Mouse (Mus musculus): ENCODE measurements around the gene Rnase11. TPM values are rescaled to one million over a fixed set of nuclear protein-coding genes. Genes with fewer than 3 reads are reported as not detected.

The Rnase11 gene
- polyA plus RNA-seq, 1 experiment from 2014 or later = not detected

- Histone ChIP-seq H3K36me3 (no peaks in the 10 kb centered on the region), H3K9me3 (no peaks in the 10 kb centered on the region), H3K9ac (peak overlapping the region; percentile 14), H3K4me1 (0 out of 2 replicates have a peak, but pooled peaks cover 8% of the 10 kb centered on the region), H3K27ac (peak overlapping the region; percentile 90), H3K4me2 (peak overlapping the region; percentile 64), H3K27me3 (peaks cover under 1% of the 10 kb centered on the region; the same call in 1 of the 2 replicates), H3K4me3 (peak overlapping the region; percentile 78)
- under 1% methylated on average over 15 of the region's 15 CpGs for WGBS
- no peak for ATAC-seq (ENCODE audit: insufficient number of reproducible peaks, low FRiP score, low TSS enrichment, low read depth)
Measured at GRCm38 (mm10) chr14:51089674-51090076, 39.7 kb upstream of the Rnase11 start.

- WGBS = under 1% methylated on average over 34 of the region's 34 CpGs
- H3K4me3 ChIP-seq = peak overlapping the region; percentile 78
- H3K4me1 ChIP-seq = 0 out of 2 replicates have a peak, but pooled peaks cover 8% of the 10 kb centered on the region
- H3K4me2 ChIP-seq = peak overlapping the region; percentile 64
- H3K9ac ChIP-seq = peak overlapping the region; percentile 60
- H3K27ac ChIP-seq = peak overlapping the region; percentile 90
- ATAC-seq (ENCODE audit: insufficient number of reproducible peaks, low FRiP score, low TSS enrichment, low read depth) = peak; percentile 92
- no peaks in the 10 kb centered on the region for H3K36me3 ChIP-seq
- H3K9me3 ChIP-seq = no peaks in the 10 kb centered on the region
- peaks cover 4% of the 10 kb centered on the region; the same call in 1 of the 2 replicates for H3K27me3 ChIP-seq
Measured at GRCm38 (mm10) chr14:51088970-51089673, 39.2 kb upstream of the Rnase11 start.

GRCm38 (mm10) chr14:51088166-51088969 lies 38.4 kb upstream of the Rnase11 start:
- 0 out of 2 replicates have a peak, but pooled peaks have one; percentile 16 for ATAC-seq (ENCODE audit: insufficient number of reproducible peaks, low FRiP score, low TSS enrichment, low read depth)
- WGBS = 1% methylated on average over 23 of the region's 23 CpGs
- peak overlapping the region; percentile 60 for H3K9ac ChIP-seq
- H3K9me3 ChIP-seq = no peaks in the 10 kb centered on the region
- H3K27ac ChIP-seq = peak overlapping the region; percentile 90
- peak overlapping the region; percentile 78 for H3K4me3 ChIP-seq
- H3K36me3 ChIP-seq = no peaks in the 10 kb centered on the region
- peak overlapping the region; percentile 64 for H3K4me2 ChIP-seq
- peaks cover 12% of the 10 kb centered on the region; the same call in 1 of the 2 replicates for H3K4me1 ChIP-seq
- peaks cover 9% of the 10 kb centered on the region; the same call in 1 of the 2 replicates for H3K27me3 ChIP-seq

DNA sequence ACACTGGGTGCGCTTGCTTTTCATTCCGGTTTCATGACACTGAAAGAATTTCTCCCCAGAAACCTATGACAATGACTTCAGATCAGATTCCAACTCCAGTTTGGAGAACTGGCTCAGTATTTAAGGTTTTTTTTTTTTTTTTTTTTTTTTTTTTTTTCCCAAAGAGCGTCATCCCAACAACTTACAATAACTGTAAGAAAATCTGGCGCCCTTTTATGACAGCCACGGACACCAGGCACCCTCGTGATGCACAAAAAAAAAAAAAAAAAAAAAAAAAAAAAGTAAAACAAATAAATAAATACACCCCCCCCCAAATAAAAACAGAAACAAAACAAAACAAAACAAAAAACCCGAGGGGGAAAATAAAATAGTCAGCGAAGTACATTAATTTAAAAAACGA lies 37.8 kb upstream of the Rnase11 start:
- Histone ChIP-seq H3K9me3 (no peaks in the 10 kb centered on the region), H3K4me1 (peaks cover 16% of the 10 kb centered on the region; the same call in 1 of the 2 replicates), H3K9ac (no peak overlapping the region), H3K4me3 (peak overlapping the region; percentile 78), H3K4me2 (peak overlapping the region; percentile 64), H3K27ac (no peak overlapping the region), H3K27me3 (peaks cover 9% of the 10 kb centered on the region; the same call in 1 of the 2 replicates), H3K36me3 (no peaks in the 10 kb centered on the region)
- no peak for ATAC-seq (ENCODE audit: insufficient number of reproducible peaks, low FRiP score, low TSS enrichment, low read depth)
- 15% methylated on average over 9 of the region's 9 CpGs for WGBS

- H3K27me3 ChIP-seq = peaks cover 22% of the 10 kb centered on the region
- no peak overlapping the region for H3K9ac ChIP-seq
- H3K36me3 ChIP-seq = no peaks in the 10 kb centered on the region
- no peak overlapping the region for H3K27ac ChIP-seq
- H3K4me1 ChIP-seq = peaks cover 11% of the 10 kb centered on the region; the same call in 1 of the 2 replicates
- no peak for ATAC-seq (ENCODE audit: insufficient number of reproducible peaks, low FRiP score, low TSS enrichment, low read depth)
- WGBS = 67% methylated on average over 4 of the region's 4 CpGs
- H3K4me2 ChIP-seq = no peak overlapping the region
- no peak overlapping the region for H3K4me3 ChIP-seq
- no peaks in the 10 kb centered on the region for H3K9me3 ChIP-seq
Measured at GRCm38 (mm10) chr14:51085911-51086310, 35.9 kb upstream of the Rnase11 start.

DNA sequence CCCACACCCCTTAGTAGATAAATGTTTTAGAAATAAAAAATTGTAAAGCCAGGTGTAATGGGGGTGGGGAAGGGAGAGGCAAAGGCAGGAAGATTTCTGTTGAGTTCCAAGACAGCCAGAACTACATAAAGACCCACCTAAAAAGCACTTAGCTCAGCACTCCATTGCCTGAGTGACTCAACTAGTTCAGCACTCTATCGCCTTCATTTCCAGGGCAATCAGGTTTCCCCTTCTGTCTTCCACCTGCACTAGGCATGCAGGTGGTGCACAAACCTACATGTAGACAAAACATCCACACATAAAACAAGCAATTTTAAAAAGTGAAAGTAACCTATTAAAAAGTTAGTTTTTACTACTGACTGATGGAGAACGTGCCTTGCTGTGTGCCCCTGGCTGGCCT lies 35.1 kb upstream of the Rnase11 start:
- 70% methylated on average over 2 of the region's 2 CpGs for WGBS

GRCm38 (mm10) chr14:51083805-51084204 lies 33.8 kb upstream of the Rnase11 start:
- Histone ChIP-seq H3K27me3 (peaks cover 30% of the 10 kb centered on the region), H3K36me3 (no peaks in the 10 kb centered on the region), H3K9ac (no peak overlapping the region), H3K4me1 (peaks cover 11% of the 10 kb centered on the region; the same call in 1 of the 2 replicates), H3K4me3 (peak overlapping the region; percentile 48), H3K27ac (no peak overlapping the region), H3K9me3 (no peaks in the 10 kb centered on the region), H3K4me2 (peak overlapping the region; percentile 81)
- no peak for ATAC-seq (ENCODE audit: insufficient number of reproducible peaks, low FRiP score, low TSS enrichment, low read depth)
- 9% methylated on average over 7 of the region's 7 CpGs for WGBS

More for the DNA sequence above, 35.1 kb upstream of the Rnase11 start:
- peaks cover 11% of the 10 kb centered on the region; the same call in 1 of the 2 replicates for H3K4me1 ChIP-seq
- H3K27ac ChIP-seq = no peak overlapping the region
- no peak overlapping the region for H3K9ac ChIP-seq
- no peak overlapping the region for H3K4me2 ChIP-seq
- no peaks in the 10 kb centered on the region for H3K36me3 ChIP-seq
- H3K27me3 ChIP-seq = peaks cover 24% of the 10 kb centered on the region
- no peak overlapping the region for H3K4me3 ChIP-seq
- ATAC-seq (ENCODE audit: insufficient number of reproducible peaks, low FRiP score, low TSS enrichment, low read depth) = no peak
- H3K9me3 ChIP-seq = no peaks in the 10 kb centered on the region

- no peaks in the 10 kb centered on the region for H3K9me3 ChIP-seq
- H3K36me3 ChIP-seq = no peaks in the 10 kb centered on the region
- H3K4me3 ChIP-seq = peak overlapping the region; percentile 48
- H3K27me3 ChIP-seq = peaks cover 30% of the 10 kb centered on the region
- H3K4me2 ChIP-seq = peak overlapping the region; percentile 81
- H3K27ac ChIP-seq = no peak overlapping the region
- H3K9ac ChIP-seq = peak overlapping the region; percentile 39; the same call in 1 of the 2 replicates
- ATAC-seq (ENCODE audit: insufficient number of reproducible peaks, low FRiP score, low TSS enrichment, low read depth) = peak; percentile 53
- 2% methylated on average over 40 of the region's 40 CpGs for WGBS
- H3K4me1 ChIP-seq = peaks cover 8% of the 10 kb centered on the region; the same call in 1 of the 2 replicates
Measured at GRCm38 (mm10) chr14:51082599-51083581, 32.9 kb upstream of the Rnase11 start.

DNA sequence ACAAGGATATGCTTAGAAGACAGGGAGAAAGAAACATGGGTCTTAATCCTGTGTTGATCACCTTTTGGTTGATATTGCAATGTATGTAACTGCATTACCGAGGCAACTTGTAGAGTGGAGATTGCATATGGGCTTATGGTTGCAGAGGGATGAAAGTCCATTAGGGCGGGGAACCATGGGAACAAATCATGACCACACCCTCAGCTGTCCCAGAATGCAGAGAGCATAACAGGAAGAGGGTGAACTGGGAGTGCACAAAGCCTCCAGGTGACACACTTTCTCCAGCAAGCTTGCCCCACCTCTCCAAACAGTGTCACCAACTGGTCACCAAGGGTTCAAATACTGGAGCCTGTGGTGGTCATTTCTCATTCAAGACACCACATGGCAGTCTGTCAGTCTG lies 31.1 kb upstream of the Rnase11 start:
- 85% methylated on average over 2 of the region's 2 CpGs for WGBS

DNA sequence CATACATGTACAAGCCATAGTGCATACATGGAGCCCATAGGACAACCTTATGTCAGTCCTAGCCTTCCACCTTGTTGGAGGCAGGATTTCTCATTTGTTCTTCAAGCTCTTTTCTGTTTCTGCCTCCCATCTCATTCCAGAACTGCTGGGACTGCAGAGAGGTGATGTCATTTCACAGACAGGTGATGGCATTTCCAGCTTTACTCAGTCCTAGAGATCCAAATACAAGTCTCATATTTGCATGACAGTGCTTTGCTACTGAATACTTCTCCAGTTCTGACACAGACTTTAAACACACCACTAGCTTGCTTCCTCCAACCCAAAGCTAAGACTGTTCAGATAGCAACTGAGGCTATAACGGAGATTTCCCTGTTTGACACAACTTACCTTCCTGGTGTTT lies 29.2 kb upstream of the Rnase11 start:
- H3K36me3 ChIP-seq = no peaks in the 10 kb centered on the region
- H3K4me1 ChIP-seq = peaks cover 8% of the 10 kb centered on the region; the same call in 1 of the 2 replicates
- H3K4me3 ChIP-seq = no peak overlapping the region
- 80% methylated on average over 1 of the region's 1 CpGs for WGBS
- no peak overlapping the region for H3K27ac ChIP-seq
- ATAC-seq (ENCODE audit: insufficient number of reproducible peaks, low FRiP score, low TSS enrichment, low read depth) = no peak
- H3K9ac ChIP-seq = no peak overlapping the region
- no peaks in the 10 kb centered on the region for H3K9me3 ChIP-seq
- no peak overlapping the region for H3K4me2 ChIP-seq
- peaks cover 26% of the 10 kb centered on the region for H3K27me3 ChIP-seq

More for the DNA sequence above, 31.1 kb upstream of the Rnase11 start:
- Histone ChIP-seq H3K9me3 (no peaks in the 10 kb centered on the region), H3K9ac (no peak overlapping the region), H3K27me3 (peaks cover 30% of the 10 kb centered on the region), H3K27ac (no peak overlapping the region), H3K4me1 (peaks cover 8% of the 10 kb centered on the region; the same call in 1 of the 2 replicates), H3K36me3 (no peaks in the 10 kb centered on the region), H3K4me2 (no peak overlapping the region), H3K4me3 (no peak overlapping the region)
- ATAC-seq (ENCODE audit: insufficient number of reproducible peaks, low FRiP score, low TSS enrichment, low read depth) = no peak

DNA sequence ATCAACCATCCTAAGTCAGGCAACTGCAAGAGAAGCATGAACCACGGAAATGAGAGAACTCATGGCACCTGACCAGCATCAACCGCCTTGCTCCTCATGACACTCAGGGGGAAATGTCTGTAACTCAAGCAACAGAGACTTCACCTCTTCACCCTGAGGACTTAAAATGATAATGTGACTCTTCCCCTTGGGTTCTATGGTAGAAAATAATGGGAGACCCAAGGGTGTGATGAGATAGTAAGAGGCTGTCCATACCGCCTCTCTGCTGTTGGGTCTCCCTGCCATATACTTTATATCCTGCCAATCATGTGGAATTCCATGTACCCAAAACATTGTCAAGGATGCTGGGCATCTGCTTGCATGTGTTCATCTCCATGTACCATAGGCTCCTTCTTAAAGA lies 24.4 kb upstream of the Rnase11 start, which contains the start of gene Olfr750:
Gene Olfr750 (minus strand): TSS at position 101 of the 400 bp plus-strand sequence.
- H3K4me2 ChIP-seq = no peak within 1 kb of the TSS
- H3K4me3 ChIP-seq = no peak within 1 kb of the TSS
- H3K36me3 ChIP-seq = no peaks in the 10 kb centered on the region
- no peaks in the 10 kb centered on the region for H3K27me3 ChIP-seq
- H3K9me3 ChIP-seq = no peaks in the 10 kb centered on the region
- H3K4me1 ChIP-seq = no peaks in the 10 kb centered on the region
- no peak within 1 kb of the TSS for H3K9ac ChIP-seq
- 82% methylated on average over 3 of the region's 3 CpGs for WGBS
- no peak for ATAC-seq (ENCODE audit: insufficient number of reproducible peaks, low FRiP score, low TSS enrichment, low read depth)
- H3K27ac ChIP-seq = no peak within 1 kb of the TSS
